Mouse (Mus musculus): ENCODE measurements at regions not wholly inside any gene's neighbourhood (a gene's known extent, or its start where the extent isn't known, plus 50 kb on each side); places are given as distances from the start of the nearest gene placed in this dataset.

GRCm38 (mm10) chr11:65363846-65364245, 94.1 kb upstream of the Myocd start:
- DNase-seq, result no peak

DNA sequence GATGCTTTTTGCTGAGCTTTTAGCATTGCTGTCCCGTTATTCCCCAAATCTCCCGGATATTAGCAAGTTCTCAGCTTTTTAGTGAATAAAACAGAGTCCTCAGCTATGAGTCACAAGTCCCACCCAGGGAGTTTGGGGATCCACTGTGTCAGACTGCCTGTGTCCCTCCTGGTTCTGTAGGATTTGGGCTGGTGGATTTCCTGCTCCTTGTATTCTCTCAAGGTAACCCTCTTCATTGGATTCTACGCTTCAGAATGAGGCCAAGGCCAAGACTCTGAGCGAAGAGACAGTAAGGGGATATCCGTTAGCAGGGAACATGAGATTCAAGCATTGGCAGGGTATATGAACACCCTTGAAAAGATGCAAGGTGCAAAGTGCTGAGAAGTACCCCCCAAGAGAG, 90.9 kb upstream of the Myocd start:
- DNase-seq, result no peak

- no peak for DNase-seq
These were observed 89.1 kb upstream of the Myocd start for GRCm38 (mm10) chr11:65358908-65359307.

- DNase-seq, result no peak
These were observed 82.7 kb upstream of the Myocd start for GRCm38 (mm10) chr11:65352516-65352915.

DNA sequence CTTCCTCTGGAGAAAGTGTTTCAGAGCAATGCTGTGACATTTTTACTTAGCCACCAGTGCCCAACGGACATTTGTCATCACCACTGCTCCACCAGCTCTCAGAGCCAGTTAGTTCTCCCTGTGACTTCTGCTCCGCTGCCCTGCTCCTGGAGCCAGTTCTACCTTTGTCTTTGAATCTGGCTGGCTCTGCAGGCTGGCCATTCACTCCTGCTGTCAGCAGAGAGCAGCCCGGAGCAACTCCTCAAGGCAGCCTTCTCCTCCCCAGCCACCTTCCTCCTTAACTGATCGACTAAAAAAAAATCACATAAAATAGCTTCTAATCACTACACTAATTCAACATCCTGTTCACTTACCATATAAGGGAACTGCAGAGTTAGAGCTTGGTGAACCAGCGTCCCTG, 79.2 kb upstream of the Myocd start:
- DNase-seq, result no peak

DNA sequence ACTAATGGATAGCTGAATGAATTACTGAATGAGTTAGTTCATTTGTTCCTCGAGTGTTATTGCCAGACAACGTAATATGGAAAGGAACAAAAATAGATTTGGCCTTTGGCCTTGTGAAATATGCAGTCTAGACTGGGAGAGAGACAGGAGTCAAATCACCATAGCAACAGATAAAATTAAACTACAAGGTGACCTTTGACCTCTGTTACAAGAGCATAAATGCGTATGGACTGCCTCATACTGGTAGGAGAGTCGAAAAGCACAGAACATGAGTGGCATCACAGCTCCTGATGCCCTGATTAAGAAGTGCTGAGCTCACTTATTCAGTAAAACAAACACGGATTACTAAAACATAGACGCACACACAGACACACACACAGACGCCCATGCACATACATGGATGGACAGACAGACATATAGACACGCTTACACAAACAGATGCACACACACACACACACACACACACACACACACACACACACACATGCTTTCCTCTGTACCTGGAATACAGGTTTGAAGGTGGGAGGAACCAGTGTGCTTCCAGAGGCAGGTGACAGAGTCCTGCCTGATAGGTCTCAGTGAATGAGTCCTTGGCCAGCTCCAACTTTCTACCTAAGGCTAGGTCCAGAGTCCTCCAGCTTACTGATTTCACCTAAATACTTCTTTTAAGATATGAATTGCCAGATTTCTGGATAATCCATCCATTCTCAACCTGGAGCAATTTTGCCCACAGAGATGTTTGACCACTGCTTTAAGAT, 72.1 kb upstream of the Myocd start:
- no peak for DNase-seq

DNA sequence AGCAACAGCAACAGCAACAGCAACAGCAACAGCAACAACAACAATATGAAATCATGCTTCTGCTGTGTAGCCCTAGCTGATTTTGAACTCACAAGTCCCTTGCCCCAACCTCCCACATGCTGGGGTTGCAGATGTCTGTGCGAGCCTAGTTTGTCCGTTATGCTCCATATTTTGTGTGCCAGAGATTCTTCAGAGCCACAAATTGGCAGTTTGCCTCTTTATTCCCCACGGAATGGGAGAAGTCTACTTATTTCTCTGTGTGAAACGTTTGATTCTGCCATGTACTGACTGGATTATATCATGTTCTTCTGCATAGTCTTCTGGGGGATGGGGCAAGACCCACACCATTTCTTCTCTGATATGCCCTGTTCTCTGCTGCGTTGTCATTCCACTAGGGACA, 64.5 kb upstream of the Myocd start:
- DNase-seq, result no peak

GRCm38 (mm10) chr11:65333101-65333500, 63.3 kb upstream of the Myocd start:
- no peak for DNase-seq

- no peak for DNase-seq
These were observed 53.2 kb upstream of the Myocd start for GRCm38 (mm10) chr11:65322877-65323440.
